Mouse (Mus musculus) ES-E14 (cell line): ENCODE data around the gene Lbx2. TPM values are rescaled to one million over a fixed set of nuclear protein-coding genes. Genes with fewer than 3 reads are reported as not detected.

Experiments
- DNase-seq: peaks from one replicate; pipeline ENCODE4 v3.0.0-alpha.2; 2013; ENCODE audit warnings: low read depth, low spot score
- H3K27ac ChIP-seq: 2 replicates; pipeline ENCODE4 v1.5.1; 2012; ENCODE audit warnings: low read depth, mild to moderate bottlenecking, low read length, moderate library complexity, mixed read lengths; ENCODE audit not compliant: poor library complexity, insufficient read depth, severe bottlenecking
- H3K36me3 ChIP-seq: 2 replicates; pipeline ENCODE4 v1.6.1; 2012; ENCODE audit warnings: mild to moderate bottlenecking, low read length, moderate library complexity, mixed read lengths; ENCODE audit not compliant: control insufficient read depth, poor library complexity, insufficient read depth, severe bottlenecking
- H3K4me1 ChIP-seq, 2 experiments: fragments of 150-350 bp in 1 of 2; sonication (generic) in 1 of 2; 2 replicates each; pipeline ENCODE4 v1.6.1; 2012; ENCODE audit warnings: low read length in 2 of 2, mild to moderate bottlenecking in 1 of 2, mixed read lengths in 1 of 2; ENCODE audit not compliant: control insufficient read depth in 2 of 2, insufficient read depth in 2 of 2, poor library complexity in 1 of 2
- H3K4me3 ChIP-seq, 2 experiments: fragments of 150-350 bp in 1 of 2; sonication (generic) in 1 of 2; 2 replicates each; pipeline ENCODE4 v1.5.1; 2012; ENCODE audit warnings: low read length in 2 of 2, low read depth in 1 of 2, mild to moderate bottlenecking in 1 of 2, mixed read lengths in 1 of 2; ENCODE audit not compliant: insufficient read depth in 1 of 2, poor library complexity in 1 of 2, severe bottlenecking in 1 of 2
- H3K9ac ChIP-seq: 2 replicates; pipeline ENCODE4 v1.6.1; 2012; ENCODE audit warnings: low read depth, mild to moderate bottlenecking, low read length, mixed read lengths; ENCODE audit not compliant: poor library complexity, insufficient read depth, severe bottlenecking
- H3K9me3 ChIP-seq: fragments of 150-350 bp; sonication (generic); 2 replicates; pipeline ENCODE4 v1.6.1; 2012; ENCODE audit warnings: low read depth, mild to moderate bottlenecking, low read length; ENCODE audit not compliant: control insufficient read depth, insufficient read depth
- CHD2 ChIP-seq: IDR thresholded peaks from 2 replicates; pipeline ENCODE4 v1.6.1; 2014; ENCODE audit warnings: mild to moderate bottlenecking, low read depth, low read length, inconsistent platforms
- HCFC1 ChIP-seq: IDR thresholded peaks from 2 replicates; pipeline ENCODE4 v1.6.1; 2012; ENCODE audit warnings: low read length, inconsistent platforms, borderline replicate concordance; ENCODE audit not compliant: insufficient read depth
- MAFK ChIP-seq: IDR thresholded peaks from 2 replicates; pipeline ENCODE4 v1.6.1; 2014; ENCODE audit warnings: mild to moderate bottlenecking, low read depth, low read length, inconsistent platforms; ENCODE audit not compliant: insufficient read depth
- ZC3H11A ChIP-seq: IDR thresholded peaks from 2 replicates; pipeline ENCODE4 v1.6.1; 2012; ENCODE audit warnings: low read depth, mild to moderate bottlenecking, inconsistent platforms, low read length, borderline replicate concordance
- ZNF384 ChIP-seq: IDR thresholded peaks from 2 replicates; pipeline ENCODE4 v1.6.1; 2012; ENCODE audit warnings: low read depth, low read length, inconsistent platforms
- in situ Hi-C, 2 experiments: fragments of 600-800 bp; cut with MboI; formaldehyde crosslinking; loops; one replicate each; pipeline ENCODE4 v1.15.1; 2025; ENCODE audit warnings: low sequenced_read_pairs in 2 of 2, inconsistent platforms in 1 of 2; ENCODE audit not compliant: unreplicated experiment in 2 of 2
- total RNA-seq: library from RNA; depleted of rRNA; stranded (reverse); fragments of 300-350 nt; gene quantifications from 2 replicates; pipeline ENCODE4 v1.2.3, GENCODE M21; 2012

Lbx2 gene
- total RNA-seq, 1 experiment: 0.62 TPM

- Histone ChIP-seq H3K4me3 (peak within 1 kb of the TSS; percentile 68 to 93), H3K27ac (no peak within 1 kb of the TSS), H3K9me3 (no peaks in the 10 kb centered on the region), H3K4me1 (0 out of 4 replicates have a peak, but pooled peaks cover 0 to 3% of the 10 kb centered on the region in 2 experiments), H3K9ac (peak within 1 kb of the TSS; percentile 81), H3K36me3 (no peaks in the 10 kb centered on the region)
- TF ChIP-seq ZC3H11A (no peak), HCFC1 (peak; percentile 80), ZNF384 (no peak), CHD2 (peak; percentile 74), MAFK (no peak)
- in situ Hi-C loops: no loop called here
- no peak for DNase-seq
These were observed 22.8 kb downstream of the Lbx2 start, which contains the start of gene Mrpl53 for GRCm38 (mm10) chr6:83108762-83109668. Gene Mrpl53, plus strand, starts transcription at chr6:83109040.

- no peak for DNase-seq
- no peak for TF ChIP-seq CHD2
- no peak for TF ChIP-seq ZNF384
- no peak for TF ChIP-seq ZC3H11A
- no peak for TF ChIP-seq HCFC1
- no peak for TF ChIP-seq MAFK
- H3K27ac ChIP-seq: no peak overlapping the region
- no peak overlapping the region for H3K9ac ChIP-seq
- H3K4me3 ChIP-seq: no peak overlapping the region
- in situ Hi-C loops: no loop called here
- H3K9me3 ChIP-seq: no peaks in the 10 kb centered on the region
- no peaks in the 10 kb centered on the region for H3K36me3 ChIP-seq
- H3K4me1 ChIP-seq: peaks cover 0 to 5% of the 10 kb centered on the region in 2 experiments; a peak in 2 of 4 replicates
These were observed 25.5 kb downstream of the Lbx2 start for GRCm38 (mm10) chr6:83111510-83112136.

DNA sequence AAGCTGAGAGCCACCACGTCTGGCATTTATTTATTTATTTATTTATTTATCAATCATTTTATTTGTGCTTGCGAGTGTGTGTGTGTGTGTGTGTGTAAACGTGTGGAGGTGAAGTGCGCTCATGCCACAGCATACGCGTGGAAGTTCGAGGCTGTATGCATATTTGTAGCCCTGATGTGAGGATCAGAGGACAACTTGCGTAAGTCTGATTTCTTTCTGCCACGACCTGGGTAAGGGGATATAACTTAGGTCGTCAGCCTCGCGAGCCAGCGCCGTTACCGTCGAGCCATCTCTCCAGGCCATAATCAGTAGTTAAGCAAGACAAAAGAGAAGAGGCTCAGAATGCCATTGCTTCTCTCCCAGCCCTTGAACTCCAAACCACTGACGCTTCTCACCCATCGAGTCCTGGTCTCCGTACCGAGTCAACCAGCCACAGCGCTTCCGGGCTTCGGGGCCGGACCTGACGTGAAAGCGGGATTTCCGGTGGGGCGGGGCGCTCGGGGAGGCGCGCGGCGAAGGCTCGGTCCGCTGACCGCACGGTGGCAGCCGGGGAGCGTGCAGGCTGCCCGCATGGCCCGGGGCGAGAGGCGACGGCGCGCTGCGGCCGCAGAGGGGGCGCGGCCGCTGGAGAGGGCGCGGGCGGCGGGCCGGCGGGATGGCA is 29.0 kb downstream of the Lbx2 start, which contains the start of gene Mogs:
Mogs (plus strand) TSS at position 486 of the 661 bp plus-strand sequence.
- Histone ChIP-seq H3K36me3 (peaks cover 4% of the 10 kb centered on the region; the same call in 1 of the 2 replicates), H3K4me3 (peak within 1 kb of the TSS; percentile 85 to 99), H3K4me1 (peaks cover 0 to 3% of the 10 kb centered on the region in 2 experiments; a peak in 2 of 4 replicates), H3K27ac (no peak within 1 kb of the TSS), H3K9me3 (no peaks in the 10 kb centered on the region), H3K9ac (peak within 1 kb of the TSS; percentile 82)
- TF ChIP-seq HCFC1 (no peak), MAFK (no peak), ZC3H11A (no peak), CHD2 (no peak), ZNF384 (no peak)
- no peak for DNase-seq
- in situ Hi-C loops: no loop called here

DNA sequence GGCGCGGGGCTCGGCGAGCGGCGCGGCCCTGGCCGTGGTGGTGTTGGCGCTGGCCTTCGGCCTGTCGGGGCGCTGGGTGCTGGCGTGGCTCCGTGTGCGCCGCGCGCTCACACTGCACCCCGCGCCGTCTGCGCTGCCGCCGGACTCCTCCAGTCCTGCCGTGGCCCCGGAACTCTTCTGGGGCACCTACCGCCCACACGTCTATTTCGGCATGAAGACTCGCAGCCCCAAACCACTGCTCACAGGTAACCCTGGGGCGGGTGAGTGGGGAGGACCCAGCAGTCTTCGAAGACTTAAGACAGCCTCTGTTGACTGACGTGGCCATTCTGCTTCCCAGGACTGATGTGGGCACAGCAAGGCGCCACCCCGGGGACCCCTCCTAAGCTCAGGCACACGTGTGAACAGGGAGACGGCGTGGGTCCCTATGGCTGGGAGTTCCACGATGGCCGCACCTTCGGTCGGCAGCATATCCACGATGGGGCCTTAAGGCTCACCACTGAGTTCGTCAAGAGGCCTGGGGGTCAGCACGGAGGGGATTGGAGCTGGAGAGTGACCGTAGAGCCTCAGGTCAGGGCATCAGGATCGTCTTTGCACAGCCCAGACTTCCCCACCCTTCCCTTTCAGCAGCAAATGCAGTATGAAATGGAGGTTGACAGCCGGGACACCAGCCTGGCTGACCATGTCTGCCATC is 29.7 kb downstream of the Lbx2 start:
- Histone ChIP-seq H3K9ac (peak overlapping the region; percentile 82), H3K27ac (no peak overlapping the region), H3K36me3 (peaks cover 4% of the 10 kb centered on the region; the same call in 1 of the 2 replicates), H3K4me1 (peaks cover 0 to 3% of the 10 kb centered on the region in 2 experiments; a peak in 2 of 4 replicates), H3K4me3 (peak overlapping the region; percentile 85 to 99), H3K9me3 (no peaks in the 10 kb centered on the region)
- TF ChIP-seq HCFC1 (peak; percentile 15; the same call in 1 of the 2 replicates), CHD2 (no peak)
- in situ Hi-C loops: no loop called here
- no peak for DNase-seq
